Mouse (Mus musculus) liver, postnatal 0 days (tissue): ENCODE data around the gene Sipa1l1.

Experiments used
- CTCF ChIP-seq: sonication (generic); IDR thresholded peaks from 2 replicates; pipeline ENCODE4 v1.5.1; 2016; ENCODE audit warnings: antibody characterized with exemption, low read depth
- EP300 ChIP-seq: IDR thresholded peaks from 2 replicates; pipeline ENCODE4 v1.6.1; 2016; ENCODE audit warnings: antibody characterized with exemption, low read depth, mild to moderate bottlenecking

DNA sequence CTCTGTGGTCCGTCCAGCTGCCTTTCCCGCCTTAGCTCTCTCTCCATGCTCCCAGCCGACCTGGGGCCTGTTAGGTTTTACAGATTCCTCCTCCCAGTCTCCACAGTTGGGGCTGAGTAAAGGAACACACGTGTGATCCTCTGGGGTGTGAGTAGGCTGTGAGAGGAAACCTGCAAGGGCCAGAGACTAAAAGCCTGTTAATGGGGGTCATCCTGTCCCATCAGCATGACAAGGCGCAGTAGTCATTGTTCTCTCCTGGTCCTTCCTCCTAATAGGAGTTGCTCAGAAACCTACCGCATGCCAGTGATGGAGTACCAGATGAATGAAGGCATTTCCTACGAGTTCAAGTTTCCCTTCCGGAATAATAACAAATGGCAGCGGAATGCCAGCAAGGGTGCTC is 233.5 kb downstream of the Sipa1l1 start:
- TF ChIP-seq CTCF: no peak
- no peak for TF ChIP-seq EP300
